Mouse (Mus musculus): Measurements from ENCODE around the gene Cep162. TPM values are rescaled to one million over a fixed set of nuclear protein-coding genes. Genes with fewer than 3 reads are reported as not detected.
A peak's percentile ranks its signal among the peaks of the same experiment; 100 is the strongest.

Cep162 gene
- polyA plus RNA-seq (2015; fragmentation: Nextera tagmentation; extraction: Ambion mirVana): 7.2 and 8.1 TPM in 2 replicates

- H3K9ac ChIP-seq: peak within 1 kb of the TSS; percentile 65
- WGBS: under 1% methylated on average over 41 of the region's 41 CpGs
- H3K4me2 ChIP-seq: peak within 1 kb of the TSS; percentile 69
- no peaks in the 10 kb centered on the region for H3K9me3 ChIP-seq (replicated peaks)
- peak within 1 kb of the TSS; percentile 84 for H3K4me3 ChIP-seq (replicated peaks)
- no peaks in the 10 kb centered on the region for H3K36me3 ChIP-seq
- peak within 1 kb of the TSS; percentile 86 for H3K27ac ChIP-seq
- H3K4me1 ChIP-seq: peaks cover 4% of the 10 kb centered on the region
- peak; percentile 99 for ATAC-seq (replicated peaks; ENCODE audit: low FRiP score)
- no peaks in the 10 kb centered on the region for H3K27me3 ChIP-seq
These were observed at the start of gene Cep162 for GRCm38 (mm10) chr9:87254903-87255695. TSS of gene Cep162 (minus strand) at chr9:87255536.

GRCm38 (mm10) chr9:87303196-87303595 is 47.9 kb upstream of the Cep162 start:
- no peak overlapping the region for H3K4me2 ChIP-seq
- ATAC-seq (replicated peaks; ENCODE audit: low FRiP score): no peak

GRCm38 (mm10) chr9:87298900-87299299 is 43.6 kb upstream of the Cep162 start:
- Histone ChIP-seq H3K4me3 (replicated peaks) (no peak overlapping the region), H3K4me2 (0 out of 2 replicates have a peak overlapping the region, but pooled peaks have one; percentile 10), H3K36me3 (no peaks in the 10 kb centered on the region), H3K4me1 (no peaks in the 10 kb centered on the region), H3K27ac (no peak overlapping the region), H3K9me3 (replicated peaks) (no peaks in the 10 kb centered on the region), H3K9ac (no peak overlapping the region), H3K27me3 (no peaks in the 10 kb centered on the region)
- ATAC-seq (replicated peaks; ENCODE audit: low FRiP score): no peak
- 28% methylated on average over 12 of the region's 12 CpGs for WGBS

More at GRCm38 (mm10) chr9:87303196-87303595, 47.9 kb upstream of the Cep162 start:
- Histone ChIP-seq H3K27me3 (no peaks in the 10 kb centered on the region), H3K4me1 (no peaks in the 10 kb centered on the region), H3K4me3 (replicated peaks) (no peak overlapping the region), H3K27ac (no peak overlapping the region), H3K9ac (no peak overlapping the region), H3K36me3 (no peaks in the 10 kb centered on the region), H3K9me3 (replicated peaks) (no peaks in the 10 kb centered on the region)

- Histone ChIP-seq H3K4me1 (no peaks in the 10 kb centered on the region), H3K9me3 (replicated peaks) (no peaks in the 10 kb centered on the region), H3K9ac (no peak overlapping the region), H3K27ac (no peak overlapping the region), H3K27me3 (no peaks in the 10 kb centered on the region), H3K4me3 (replicated peaks) (no peak overlapping the region), H3K36me3 (no peaks in the 10 kb centered on the region), H3K4me2 (no peak overlapping the region)
- WGBS: 74% methylated on average over 1 of the region's 1 CpGs
- ATAC-seq (replicated peaks; ENCODE audit: low FRiP score): no peak
These were observed 42.2 kb upstream of the Cep162 start for GRCm38 (mm10) chr9:87297522-87297921.

- Histone ChIP-seq H3K4me3 (replicated peaks) (peak overlapping the region; percentile 84), H3K36me3 (no peaks in the 10 kb centered on the region), H3K27ac (peak overlapping the region; percentile 86), H3K9me3 (replicated peaks) (no peaks in the 10 kb centered on the region), H3K27me3 (no peaks in the 10 kb centered on the region), H3K9ac (peak overlapping the region; percentile 65), H3K4me1 (peaks cover 4% of the 10 kb centered on the region), H3K4me2 (peak overlapping the region; percentile 69)
- ATAC-seq (replicated peaks; ENCODE audit: low FRiP score): peak; percentile 83
- 24% methylated on average over 6 of the region's 6 CpGs for WGBS
These were observed 327 bp upstream of the Cep162 start for GRCm38 (mm10) chr9:87255696-87256030.

GRCm38 (mm10) chr9:87248118-87248517 is 7.2 kb downstream of the Cep162 start:
- no peaks in the 10 kb centered on the region for H3K27me3 ChIP-seq
- H3K4me3 ChIP-seq (replicated peaks): no peak overlapping the region
- H3K4me2 ChIP-seq: no peak overlapping the region
- WGBS: 47% methylated on average over 3 of the region's 3 CpGs
- no peaks in the 10 kb centered on the region for H3K4me1 ChIP-seq
- no peak overlapping the region for H3K9ac ChIP-seq
- peaks cover 36% of the 10 kb centered on the region for H3K36me3 ChIP-seq
- H3K27ac ChIP-seq: no peak overlapping the region
- 0 out of 2 replicates have a peak, but pooled peaks have one; percentile 33 for ATAC-seq (replicated peaks; ENCODE audit: low FRiP score)
- no peaks in the 10 kb centered on the region for H3K9me3 ChIP-seq (replicated peaks)

GRCm38 (mm10) chr9:87247678-87248077 is 7.7 kb downstream of the Cep162 start:
- Histone ChIP-seq H3K27me3 (no peaks in the 10 kb centered on the region), H3K4me2 (no peak overlapping the region), H3K9me3 (replicated peaks) (no peaks in the 10 kb centered on the region), H3K27ac (no peak overlapping the region), H3K36me3 (peaks cover 39% of the 10 kb centered on the region), H3K4me3 (replicated peaks) (no peak overlapping the region), H3K9ac (no peak overlapping the region), H3K4me1 (no peaks in the 10 kb centered on the region)
- no peak for ATAC-seq (replicated peaks; ENCODE audit: low FRiP score)
- 77% methylated on average over 1 of the region's 1 CpGs for WGBS

- Histone ChIP-seq H3K4me3 (replicated peaks) (no peak overlapping the region), H3K36me3 (peaks cover 50% of the 10 kb centered on the region), H3K27ac (no peak overlapping the region), H3K4me1 (no peaks in the 10 kb centered on the region), H3K4me2 (no peak overlapping the region), H3K9ac (no peak overlapping the region), H3K9me3 (replicated peaks) (no peaks in the 10 kb centered on the region), H3K27me3 (no peaks in the 10 kb centered on the region)
- no peak for ATAC-seq (replicated peaks; ENCODE audit: low FRiP score)
- WGBS: 51% methylated on average over 4 of the region's 4 CpGs
These were observed 42.1 kb downstream of the Cep162 start for GRCm38 (mm10) chr9:87213204-87213603.

- WGBS: 76% methylated on average over 9 of the region's 9 CpGs
- peaks cover 47% of the 10 kb centered on the region for H3K36me3 ChIP-seq
- H3K9ac ChIP-seq: no peak overlapping the region
- no peak overlapping the region for H3K4me2 ChIP-seq
- no peak overlapping the region for H3K4me3 ChIP-seq (replicated peaks)
- no peak overlapping the region for H3K27ac ChIP-seq
- no peak for ATAC-seq (replicated peaks; ENCODE audit: low FRiP score)
- H3K27me3 ChIP-seq: no peaks in the 10 kb centered on the region
- H3K9me3 ChIP-seq (replicated peaks): no peaks in the 10 kb centered on the region
- no peaks in the 10 kb centered on the region for H3K4me1 ChIP-seq
These were observed 44.5 kb downstream of the Cep162 start for GRCm38 (mm10) chr9:87210830-87211339.

GRCm38 (mm10) chr9:87202431-87202830 is 52.9 kb downstream of the Cep162 start:
- Histone ChIP-seq H3K27ac (no peak overlapping the region), H3K9ac (no peak overlapping the region), H3K4me2 (no peak overlapping the region), H3K36me3 (peaks cover 65% of the 10 kb centered on the region), H3K4me3 (replicated peaks) (no peak overlapping the region), H3K4me1 (no peaks in the 10 kb centered on the region), H3K9me3 (replicated peaks) (no peaks in the 10 kb centered on the region), H3K27me3 (no peaks in the 10 kb centered on the region)
- 88% methylated on average over 6 of the region's 6 CpGs for WGBS
- ATAC-seq (replicated peaks; ENCODE audit: low FRiP score): no peak

- 97% methylated on average over 4 of the region's 4 CpGs for WGBS
- no peak overlapping the region for H3K27ac ChIP-seq
These were observed 54.4 kb downstream of the Cep162 start for GRCm38 (mm10) chr9:87200919-87201318.

GRCm38 (mm10) chr9:87200426-87200825 is 54.9 kb downstream of the Cep162 start:
- no peak overlapping the region for H3K27ac ChIP-seq
- H3K4me2 ChIP-seq: no peak overlapping the region
- no peak overlapping the region for H3K9ac ChIP-seq
- no peaks in the 10 kb centered on the region for H3K27me3 ChIP-seq
- ATAC-seq (replicated peaks; ENCODE audit: low FRiP score): no peak
- H3K4me3 ChIP-seq (replicated peaks): no peak overlapping the region
- peaks cover 59% of the 10 kb centered on the region for H3K36me3 ChIP-seq
- no peaks in the 10 kb centered on the region for H3K9me3 ChIP-seq (replicated peaks)
- no peaks in the 10 kb centered on the region for H3K4me1 ChIP-seq
- 92% methylated on average over 5 of the region's 5 CpGs for WGBS

More at GRCm38 (mm10) chr9:87200919-87201318, 54.4 kb downstream of the Cep162 start:
- no peaks in the 10 kb centered on the region for H3K4me1 ChIP-seq
- no peak for ATAC-seq (replicated peaks; ENCODE audit: low FRiP score)
- no peaks in the 10 kb centered on the region for H3K9me3 ChIP-seq (replicated peaks)
- peaks cover 59% of the 10 kb centered on the region for H3K36me3 ChIP-seq
- no peak overlapping the region for H3K4me3 ChIP-seq (replicated peaks)
- no peak overlapping the region for H3K9ac ChIP-seq
- no peak overlapping the region for H3K4me2 ChIP-seq
- no peaks in the 10 kb centered on the region for H3K27me3 ChIP-seq

All from kidney, embryonic 15.5 days (tissue).